Mouse (Mus musculus) MEL (cell line): ENCODE results near the gene Aak1. TPM values are rescaled to one million over a fixed set of nuclear protein-coding genes. Genes with fewer than 3 reads are reported as not detected.

Experiments used
- DNase-seq: peaks from one replicate; pipeline ENCODE4 v3.0.0; 2011; ENCODE audit warnings: low read depth, low spot score
- H3K27ac ChIP-seq: 2 replicates; pipeline ENCODE4 v1.5.1; 2012; ENCODE audit warnings: low read depth, mild to moderate bottlenecking, control low read depth, low read length, moderate library complexity; ENCODE audit not compliant: control insufficient read depth
- H3K27me3 ChIP-seq, 2 experiments: fragments of 150-350 bp in 1 of 2; sonication (generic) in 1 of 2; 2 replicates each; pipeline ENCODE4 v1.6.1; 2012; ENCODE audit warnings: low read length in 2 of 2, mild to moderate bottlenecking in 2 of 2, improper control_type of control experiment in 1 of 2, moderate library complexity in 1 of 2; ENCODE audit not compliant: insufficient read depth in 2 of 2, control insufficient read depth in 1 of 2
- H3K36me3 ChIP-seq, 2 experiments: 2 replicates each; pipeline ENCODE4 v1.6.1; 2012 to 2014; ENCODE audit warnings: low read length in 2 of 2, improper control_type of control experiment in 1 of 2, inconsistent platforms in 1 of 2, mild to moderate bottlenecking in 1 of 2; ENCODE audit not compliant: insufficient read depth in 2 of 2, control insufficient read depth in 1 of 2
- H3K4me1 ChIP-seq, 2 experiments: fragments of 150-350 bp in 1 of 2; sonication (generic) in 1 of 2; 2 replicates each; pipeline ENCODE4 v1.6.1; 2012; ENCODE audit warnings: low read length in 2 of 2, improper control_type of control experiment in 1 of 2, mild to moderate bottlenecking in 1 of 2; ENCODE audit not compliant: insufficient read depth in 2 of 2, control insufficient read depth in 1 of 2
- H3K4me3 ChIP-seq, 2 experiments: fragments of 150-350 bp in 1 of 2; sonication (generic) in 1 of 2; 2 replicates each; pipeline ENCODE4 v1.5.1; 2012; ENCODE audit warnings: low read depth in 2 of 2, low read length in 2 of 2, mild to moderate bottlenecking in 2 of 2, moderate library complexity in 2 of 2, control low read depth in 1 of 2, improper control_type of control experiment in 1 of 2; ENCODE audit not compliant: control insufficient read depth in 1 of 2, insufficient read depth in 1 of 2
- H3K79me2 ChIP-seq: 2 replicates; pipeline ENCODE4 v1.6.1; 2012; ENCODE audit warnings: mild to moderate bottlenecking, low read length, moderate library complexity; ENCODE audit not compliant: control insufficient read depth, poor library complexity, insufficient read depth
- H3K9ac ChIP-seq: 2 replicates; pipeline ENCODE4 v1.6.1; 2012; ENCODE audit warnings: low read depth, mild to moderate bottlenecking, control low read depth, low read length, moderate library complexity; ENCODE audit not compliant: control insufficient read depth, poor library complexity, severe bottlenecking
- H3K9me3 ChIP-seq: fragments of 150-350 bp; sonication (generic); replicated peaks from 2 replicates; pipeline ENCODE4 v1.6.1; 2012; ENCODE audit warnings: mild to moderate bottlenecking, low read length, improper control_type of control experiment, moderate library complexity; ENCODE audit not compliant: insufficient read depth
- CHD1 ChIP-seq: IDR thresholded peaks from 2 replicates; pipeline ENCODE4 v1.6.1; 2012; ENCODE audit warnings: low read depth, mild to moderate bottlenecking, inconsistent platforms, low read length, improper control_type of control experiment
- CTCF ChIP-seq, 3 experiments: IDR thresholded peaks in 2 of 3; conservative IDR thresholded peaks in 1 of 3; 2 replicates each; pipeline ENCODE4 v1.5.1; 2011 to 2012; ENCODE audit warnings: low read length in 3 of 3, low read depth in 2 of 3, mild to moderate bottlenecking in 2 of 3, improper control_type of control experiment in 1 of 3, inconsistent platforms in 1 of 3, mixed read lengths in 1 of 3, moderate library complexity in 1 of 3; ENCODE audit not compliant: control insufficient read depth in 1 of 3, insufficient read depth in 1 of 3, poor library complexity in 1 of 3, severe bottlenecking in 1 of 3
- E2F4 ChIP-seq: IDR thresholded peaks from 2 replicates; pipeline ENCODE4 v1.6.1; 2011; ENCODE audit warnings: low read depth, low read length, improper control_type of control experiment, borderline replicate concordance
- ETS1 ChIP-seq: IDR thresholded peaks from 2 replicates; pipeline ENCODE4 v1.6.1; 2012; ENCODE audit warnings: low read depth, mild to moderate bottlenecking, inconsistent platforms, low read length, improper control_type of control experiment, moderate library complexity
- JUND ChIP-seq: IDR thresholded peaks from 2 replicates; pipeline ENCODE4 v1.6.1; 2011; ENCODE audit warnings: low read depth, mild to moderate bottlenecking, improper control_type of control experiment, low read length
- MAFK ChIP-seq: IDR thresholded peaks from 2 replicates; pipeline ENCODE4 v1.6.1; 2011; ENCODE audit warnings: low read depth, mild to moderate bottlenecking, low read length, improper control_type of control experiment, borderline replicate concordance
- MAX ChIP-seq: IDR thresholded peaks from 2 replicates; pipeline ENCODE4 v1.6.1; 2011; ENCODE audit warnings: low read length, improper control_type of control experiment
- MEF2A ChIP-seq: IDR thresholded peaks from 2 replicates; pipeline ENCODE4 v1.6.1; 2014; ENCODE audit warnings: low read depth, mild to moderate bottlenecking, inconsistent platforms, low read length, improper control_type of control experiment; ENCODE audit not compliant: poor library complexity, insufficient replicate concordance, severe bottlenecking; ENCODE audit errors: extremely low read depth
- MXI1 ChIP-seq: IDR thresholded peaks from 2 replicates; pipeline ENCODE4 v1.6.1; 2011; ENCODE audit warnings: mild to moderate bottlenecking, low read depth, low read length, improper control_type of control experiment
- NRF1 ChIP-seq: IDR thresholded peaks from 2 replicates; pipeline ENCODE4 v1.6.1; 2014; ENCODE audit warnings: low read depth, mild to moderate bottlenecking, inconsistent platforms, low read length, improper control_type of control experiment, moderate library complexity; ENCODE audit not compliant: poor library complexity, insufficient read depth, severe bottlenecking
- POLR2AphosphoS2 ChIP-seq: IDR thresholded peaks from 2 replicates; pipeline ENCODE4 v1.6.1; 2011; ENCODE audit warnings: low read length, improper control_type of control experiment
- POLR2AphosphoS5 ChIP-seq: IDR thresholded peaks from 2 replicates; pipeline ENCODE4 v1.6.1; 2012; ENCODE audit warnings: low read depth, borderline replicate concordance, mild to moderate bottlenecking, inconsistent platforms, low read length, moderate library complexity, mixed read lengths
- SIN3A ChIP-seq: IDR thresholded peaks from 2 replicates; pipeline ENCODE4 v1.6.1; 2012; ENCODE audit warnings: low read length, improper control_type of control experiment, inconsistent platforms
- UBTF ChIP-seq: IDR thresholded peaks from 2 replicates; pipeline ENCODE4 v1.6.1; 2012; ENCODE audit warnings: low read depth, mild to moderate bottlenecking, inconsistent platforms, low read length, improper control_type of control experiment, moderate library complexity, borderline replicate concordance; ENCODE audit not compliant: insufficient read depth
- USF2 ChIP-seq, 2 experiments: IDR thresholded peaks; 2 replicates each; pipeline ENCODE4 v1.6.1; 2011 to 2012; ENCODE audit warnings: improper control_type of control experiment in 2 of 2, low read length in 2 of 2, borderline replicate concordance in 1 of 2, inconsistent platforms in 1 of 2, low read depth in 1 of 2, mild to moderate bottlenecking in 1 of 2; ENCODE audit not compliant: insufficient read depth in 1 of 2
- ZMIZ1 ChIP-seq: IDR thresholded peaks from 2 replicates; pipeline ENCODE4 v1.6.1; 2012; ENCODE audit warnings: low read depth, mild to moderate bottlenecking, inconsistent platforms, low read length, improper control_type of control experiment, moderate library complexity
- polyA plus RNA-seq, 2 experiments: library from polyadenylated mRNA; stranded (reverse) in 1 of 2; unstranded in 1 of 2; fragments of >175 nt in 1 of 2; fragments of >200 nt in 1 of 2; gene quantifications; 2 replicates each; pipeline versions ENCODE4 v1.2.1 to v1.2.4; 2012; ENCODE audit warnings: low replicate concordance in 2 of 2, low read depth in 1 of 2; ENCODE audit not compliant: insufficient read length in 2 of 2, insufficient read depth in 1 of 2, missing spikeins in 1 of 2
- total RNA-seq: library from RNA; depleted of rRNA; stranded (reverse); fragments of 300-350 nt; gene quantifications from 2 replicates; pipeline ENCODE4 v1.2.3, GENCODE M21; 2012

Gene Aak1
- total and polyA plus RNA-seq, 3 experiments: 6.4 to 353 (median 25.4) TPM

DNA sequence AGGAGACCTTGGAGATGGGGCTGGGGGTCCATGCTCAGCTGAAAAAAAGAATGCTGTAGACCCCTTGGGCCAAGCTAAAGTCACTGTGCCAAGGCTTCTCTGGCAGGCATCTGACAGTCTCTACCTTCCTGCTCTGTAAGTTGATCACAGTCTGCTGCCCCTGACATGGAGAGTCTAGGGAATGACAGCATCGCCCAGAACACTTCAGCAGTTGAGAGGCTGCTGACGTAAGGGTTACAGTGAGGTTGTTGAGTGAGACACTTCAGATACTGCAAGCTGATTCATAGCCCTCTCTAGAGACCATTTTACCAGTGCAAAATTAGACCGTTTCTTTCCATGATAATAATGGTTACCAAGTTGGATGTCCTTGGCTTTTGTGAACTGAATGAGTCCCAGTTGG, 141.7 kb downstream of the Aak1 start:
- no peak for DNase-seq
- no peaks in the 10 kb centered on the region for H3K9me3 ChIP-seq
- H3K79me2 ChIP-seq: no peaks in the 10 kb centered on the region
- H3K9ac ChIP-seq: no peak overlapping the region
- H3K27ac ChIP-seq: no peak overlapping the region
- H3K27me3 ChIP-seq: no peaks in the 10 kb centered on the region
- no peaks in the 10 kb centered on the region; a peak in 1 of 4 replicates for H3K36me3 ChIP-seq
- no peaks in the 10 kb centered on the region for H3K4me1 ChIP-seq
- TF ChIP-seq MXI1 (no peak), POLR2AphosphoS2 (no peak), POLR2AphosphoS5 (no peak), E2F4 (no peak), SIN3A (no peak), CTCF (IDR thresholded peaks at IDR 0.05 in 2 of 3, conservative IDR thresholded peaks at IDR 0.05 in 1 of 3; ENCODE audit: control insufficient read depth in 1 of 3, insufficient read depth in 1 of 3, low read depth in 2 of 3, low read length in 3 of 3, poor library complexity in 1 of 3, severe bottlenecking in 1 of 3) (no peak), CHD1 (no peak), MAFK (no peak), ZMIZ1 (no peak), MEF2A (no peak), MAX (no peak), NRF1 (no peak), ETS1 (no peak), UBTF (no peak)
- no peak overlapping the region for H3K4me3 ChIP-seq

DNA sequence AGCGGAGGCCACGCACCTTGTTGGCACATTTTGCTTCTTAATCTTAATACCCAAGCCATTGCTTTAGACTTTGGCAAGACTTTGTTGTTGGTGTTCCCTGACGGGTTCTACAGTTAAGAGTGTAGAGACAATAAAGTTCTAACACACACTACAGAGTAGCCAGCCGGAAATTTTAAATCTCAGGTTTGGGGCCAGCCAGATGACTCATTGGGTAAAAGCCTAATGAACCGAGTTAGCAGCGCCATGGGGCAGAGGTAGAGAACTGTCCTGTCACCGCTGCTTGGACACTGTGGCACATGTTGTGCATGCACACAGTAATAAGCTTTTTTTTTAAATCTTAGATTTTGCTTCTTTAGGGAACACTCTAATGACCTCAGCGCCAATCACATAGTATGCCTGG, 143.0 kb downstream of the Aak1 start:
- Histone ChIP-seq H3K27me3 (no peaks in the 10 kb centered on the region), H3K9ac (no peak overlapping the region), H3K27ac (no peak overlapping the region), H3K9me3 (no peaks in the 10 kb centered on the region), H3K36me3 (no peaks in the 10 kb centered on the region; a peak in 1 of 4 replicates), H3K4me1 (no peaks in the 10 kb centered on the region), H3K79me2 (no peaks in the 10 kb centered on the region), H3K4me3 (no peak overlapping the region)
- DNase-seq: no peak
- TF ChIP-seq USF2 (IDR thresholded peaks at IDR 0.05; ENCODE audit: borderline replicate concordance in 1 of 2, insufficient read depth in 1 of 2, low read depth in 1 of 2, low read length in 2 of 2) (no peak), JUND (no peak), ETS1 (no peak)
